Mouse (Mus musculus) R1 (cell line): ENCODE data around the gene Cers2.

ENCODE experiments used
- DNase-seq: peaks from one replicate; pipeline ENCODE4 v3.0.0-alpha.2; 2018; ENCODE audit warnings: low read depth, low spot score

Cers2 gene

DNA sequence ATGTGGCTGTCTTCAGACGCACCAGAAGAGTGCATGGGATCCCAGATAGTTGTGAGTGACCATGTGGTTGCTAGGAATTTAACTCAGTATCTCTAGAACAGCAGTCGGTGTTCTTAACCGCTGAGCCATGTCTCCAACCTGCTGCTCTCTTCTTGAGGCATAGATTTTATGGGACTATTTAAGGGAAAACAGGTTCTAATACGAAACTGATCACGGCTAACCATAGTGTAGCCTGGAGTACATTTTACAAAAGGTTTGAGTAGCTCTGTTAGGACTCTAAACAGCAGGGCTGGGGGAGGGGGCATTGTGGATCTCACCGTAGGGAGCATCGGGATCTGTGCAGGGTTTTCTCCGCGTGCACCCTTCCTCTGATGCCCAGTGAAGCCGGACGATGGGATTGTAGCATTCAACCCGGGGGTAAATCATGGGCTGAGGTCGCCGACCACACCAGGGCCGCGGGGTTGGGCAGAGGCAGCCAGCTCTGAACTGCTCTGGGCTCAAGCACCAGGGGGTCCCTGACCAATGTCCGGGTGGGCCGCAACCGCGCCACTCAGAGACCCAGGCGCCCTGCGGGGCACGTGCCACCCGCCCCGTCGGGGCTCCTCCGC lies at the start of gene Cers2:
Gene Cers2, plus strand, starts transcription at position 306 of the 608 bp plus-strand sequence.
- peak; percentile 57 for DNase-seq

DNA sequence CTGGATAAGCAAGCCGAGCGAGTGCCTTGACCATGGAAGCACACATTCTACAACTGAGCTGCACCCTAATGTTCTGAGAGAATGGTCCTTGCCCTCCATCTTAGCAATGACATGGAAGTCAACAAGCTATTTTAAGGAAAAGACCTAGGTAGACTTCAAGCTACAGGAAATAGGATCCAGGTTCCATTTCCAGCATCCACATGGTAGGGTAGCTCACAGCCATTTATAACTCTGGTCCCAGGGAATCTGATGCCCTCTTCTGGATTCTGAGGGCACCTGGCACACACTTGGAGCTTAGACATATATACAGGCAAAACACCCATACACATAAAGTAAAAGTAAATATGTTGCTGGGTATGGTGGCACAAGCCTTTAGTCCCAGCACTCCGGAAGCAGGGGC lies 48.5 kb upstream of the Cers2 start:
- DNase-seq, result no peak

DNA sequence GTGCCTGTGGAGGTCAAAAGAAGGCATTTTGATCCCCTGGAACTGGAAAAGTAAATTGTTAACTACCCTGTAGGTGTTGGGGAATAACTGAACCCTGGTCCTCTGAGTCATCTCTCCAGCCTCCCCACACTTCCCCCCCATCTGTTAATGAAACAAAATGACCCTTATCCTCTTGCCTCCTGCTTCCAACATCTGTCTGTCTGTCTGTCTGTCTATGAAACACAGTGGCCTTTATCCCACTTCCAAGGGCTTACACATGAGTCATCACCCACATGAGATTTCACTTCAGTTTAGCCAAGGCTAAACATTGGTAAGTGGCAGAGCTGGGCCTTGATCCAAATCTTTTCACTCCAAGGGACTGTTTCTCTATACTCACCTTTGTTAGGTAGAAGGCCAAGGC lies 46.7 kb upstream of the Cers2 start:
- no peak for DNase-seq

DNA sequence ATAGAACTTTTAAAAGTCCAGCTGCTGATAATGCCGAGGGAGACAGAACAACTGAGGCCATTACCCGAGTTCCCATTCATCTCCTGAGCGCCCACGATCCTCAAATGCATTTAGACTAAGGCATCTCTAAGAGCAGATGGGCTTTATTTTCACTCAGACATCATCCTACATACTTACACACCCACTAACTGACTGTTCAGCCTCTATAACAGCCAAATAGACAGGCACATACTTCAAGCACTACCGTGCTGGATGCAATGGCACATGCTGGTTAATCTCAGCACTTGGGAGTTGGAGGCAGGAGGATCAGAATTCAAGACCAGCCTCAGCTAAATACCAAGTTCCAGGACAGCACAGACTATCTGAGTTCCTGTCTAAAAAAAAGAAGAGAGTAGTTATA lies 44.8 kb upstream of the Cers2 start:
- DNase-seq, result no peak

DNA sequence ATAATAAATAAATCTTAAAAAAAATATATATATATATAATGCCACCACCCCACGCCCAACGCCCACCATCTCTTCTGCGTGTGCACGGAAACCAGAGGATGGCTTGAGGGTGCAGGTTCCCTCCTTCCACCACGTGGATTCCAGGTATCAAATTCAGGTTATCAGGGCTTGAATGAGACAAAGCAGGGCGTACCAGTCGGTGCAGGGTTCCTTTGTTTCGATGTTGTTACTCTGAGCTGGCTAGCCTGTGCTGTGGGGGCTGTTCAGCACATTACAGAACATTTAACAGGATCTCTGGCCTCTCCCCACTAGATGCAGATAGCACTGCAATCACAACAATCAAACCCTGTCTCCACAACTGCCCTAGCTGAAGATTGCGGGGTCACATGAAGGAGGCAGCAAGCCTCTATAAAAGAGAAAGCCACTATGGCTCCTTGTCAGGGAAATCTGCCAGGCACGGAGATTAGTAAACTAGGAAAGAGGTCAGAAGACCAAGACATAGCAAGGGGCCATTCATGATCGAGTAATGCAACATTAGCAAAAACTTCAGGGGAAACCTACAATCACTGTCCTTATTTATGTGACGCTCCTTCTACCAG lies 43.7 kb upstream of the Cers2 start:
- DNase-seq, result peak; percentile 97

DNA sequence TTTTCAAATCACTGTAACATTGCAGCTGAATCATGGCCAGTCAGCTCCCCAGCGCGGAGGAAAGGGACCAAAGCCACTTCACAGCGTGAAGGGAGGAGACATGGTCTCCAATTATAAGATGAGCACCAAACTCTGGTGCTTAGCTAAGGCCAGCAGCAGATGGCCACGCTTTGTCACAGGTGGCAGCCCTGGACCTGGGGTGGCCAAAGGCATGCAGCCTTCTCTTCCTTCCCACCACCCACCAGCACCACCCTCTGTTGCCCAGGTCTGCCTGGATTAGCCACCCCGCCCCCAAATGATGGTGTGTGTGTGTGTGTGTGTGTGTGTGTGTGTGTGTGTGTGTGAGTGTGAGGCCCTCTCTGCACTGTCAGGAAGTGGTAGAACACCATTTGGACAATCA lies 41.1 kb upstream of the Cers2 start:
- no peak for DNase-seq

DNA sequence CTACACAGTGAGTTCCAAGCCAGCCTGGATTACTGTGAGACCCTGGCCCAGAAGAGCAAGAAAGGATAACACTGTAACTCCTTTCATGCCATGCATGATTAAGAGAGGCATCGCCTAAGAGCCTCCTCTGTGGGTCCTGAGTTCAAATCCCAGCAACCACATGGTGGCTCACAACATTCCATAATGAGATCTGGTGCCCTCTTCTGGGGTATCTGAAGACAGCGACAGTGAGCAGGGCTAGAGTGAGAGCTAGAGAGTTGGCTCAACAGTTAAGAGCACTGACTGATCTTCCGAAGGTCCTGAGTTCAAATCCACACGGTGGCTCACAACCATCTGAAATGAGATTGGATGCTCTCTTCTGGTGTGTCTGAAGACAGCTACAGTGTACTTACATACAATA lies 40.1 kb upstream of the Cers2 start:
- peak; percentile 34 for DNase-seq

DNA sequence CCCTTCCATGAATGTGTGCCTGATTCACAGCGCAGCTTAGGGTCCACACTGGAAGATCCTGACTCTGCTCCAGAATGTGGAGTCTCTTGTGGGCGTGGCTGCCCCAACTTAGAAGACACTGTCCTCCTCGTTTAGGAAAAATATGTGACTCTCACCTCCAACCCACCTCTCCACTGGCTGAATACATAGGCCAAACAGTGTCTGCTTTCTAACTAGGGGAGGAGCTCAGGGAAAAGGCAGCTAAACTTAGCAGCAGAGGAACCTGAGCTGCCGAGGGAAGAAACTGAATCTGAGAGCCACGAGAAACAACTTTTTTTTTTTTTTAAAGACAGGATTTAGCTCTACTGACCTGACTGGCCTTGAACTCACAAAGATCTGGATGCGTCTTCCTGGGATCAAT lies 39.4 kb upstream of the Cers2 start:
- peak; percentile 32 for DNase-seq

DNA sequence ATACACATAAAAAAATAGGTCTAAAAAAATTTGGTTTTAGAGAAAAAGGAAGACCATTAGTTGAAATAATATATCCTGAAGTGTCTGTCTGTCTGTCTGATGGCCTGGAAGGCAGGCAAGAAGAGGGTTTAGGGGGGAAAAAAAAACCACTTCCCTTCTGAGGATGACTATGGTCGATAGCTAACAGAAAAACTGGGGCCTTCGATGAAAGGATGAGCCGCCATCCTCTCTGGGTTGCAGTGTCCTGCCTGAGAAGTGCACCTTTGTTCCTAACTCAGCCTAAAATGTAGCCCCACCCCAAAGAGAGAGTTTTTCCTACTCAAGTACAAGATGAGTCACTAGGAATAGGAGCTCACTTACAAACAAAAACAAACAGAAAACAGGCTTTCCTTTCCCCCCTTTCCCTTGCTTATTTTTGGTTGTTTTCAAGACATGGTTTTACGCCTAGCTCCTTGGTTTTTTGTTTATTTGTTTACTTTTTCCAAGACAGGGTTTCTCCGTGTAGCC lies 38.1 kb upstream of the Cers2 start:
- DNase-seq, result peak; percentile 50

DNA sequence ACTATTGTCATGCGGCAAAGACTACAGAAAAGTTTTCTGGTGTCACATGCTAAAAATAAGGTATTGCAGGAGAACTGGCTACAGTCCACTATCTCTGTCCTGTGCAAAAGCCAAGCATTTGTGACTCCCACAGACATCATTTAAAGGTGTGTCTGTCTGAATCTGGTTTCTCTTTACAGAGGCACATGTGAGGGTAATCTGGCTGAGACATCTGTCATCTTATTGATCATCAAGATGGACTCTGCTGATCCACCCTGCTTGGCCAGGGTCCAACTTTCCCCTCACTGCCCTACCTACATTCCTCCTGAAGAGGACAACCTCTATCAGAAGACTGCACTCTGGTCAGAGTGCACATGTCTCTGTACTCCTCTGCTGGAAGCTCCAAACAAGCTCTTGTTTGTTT lies 37.4 kb upstream of the Cers2 start:
- DNase-seq, result peak; percentile 72

DNA sequence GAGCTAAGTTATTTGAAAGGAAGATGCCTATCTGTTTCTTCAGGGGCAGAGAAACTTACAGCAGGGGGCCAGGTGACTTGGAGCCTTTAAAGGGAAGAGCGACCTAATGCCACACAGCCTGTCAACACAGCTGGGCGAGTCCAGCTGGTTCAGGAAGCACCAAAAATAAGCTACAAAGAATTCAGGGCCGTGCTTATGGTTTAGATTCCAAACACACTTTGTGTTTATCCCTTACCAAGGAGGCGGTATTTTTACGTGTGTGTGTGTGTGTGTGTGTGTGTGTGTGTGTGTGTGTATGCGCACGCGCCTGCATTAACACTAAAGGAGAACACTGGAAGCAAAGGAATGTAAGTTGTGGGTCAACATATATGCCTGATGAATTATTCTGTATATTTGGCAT lies 33.8 kb upstream of the Cers2 start:
- DNase-seq, result no peak

DNA sequence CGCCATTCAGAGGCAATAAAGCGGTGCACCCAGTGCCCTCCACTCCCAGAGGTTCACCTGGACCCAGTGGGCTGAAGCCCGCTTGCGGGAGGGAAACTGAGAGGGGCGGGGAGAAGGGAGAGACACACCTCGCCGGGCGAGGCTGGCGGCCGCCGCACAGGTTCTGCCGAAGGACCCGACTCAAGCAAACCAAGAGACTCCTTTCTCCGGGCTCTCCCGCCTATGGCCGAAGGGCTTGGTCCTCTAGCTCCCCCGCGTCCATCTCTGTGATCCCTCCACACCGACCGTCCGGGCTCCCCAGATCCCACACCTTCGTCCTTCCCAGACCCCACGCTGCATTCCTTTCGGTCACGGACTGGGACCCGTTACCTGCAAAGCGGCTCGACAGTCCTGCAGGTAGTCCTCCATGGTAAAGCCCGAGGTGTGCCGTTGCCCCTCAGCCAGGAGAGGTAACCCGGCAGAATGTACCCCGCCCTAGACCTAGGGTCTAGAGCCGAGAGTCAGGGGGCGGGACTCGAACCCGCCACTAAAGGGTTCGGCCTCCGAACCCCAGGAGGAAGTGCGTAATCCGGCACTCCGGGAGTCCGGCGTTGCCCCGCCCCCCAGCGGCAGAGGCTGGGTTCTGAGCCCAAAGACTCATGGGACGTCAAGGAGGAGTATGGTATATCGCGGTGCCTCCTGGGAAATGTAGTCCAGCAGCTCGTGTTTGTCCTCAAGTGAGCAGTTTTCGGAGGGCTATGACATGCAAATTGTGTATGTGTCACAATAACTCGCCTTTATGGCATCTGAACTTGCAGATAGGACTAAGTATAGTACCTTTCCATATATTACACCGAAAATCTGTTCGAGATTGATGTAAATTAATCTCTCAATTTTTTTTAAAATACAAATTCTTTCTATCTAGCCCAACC lies 33.1 kb upstream of the Cers2 start, which contains the start of the genes Mindy1 and Prune1:
Gene Mindy1, plus strand, starts transcription at position 130 of the 911 bp plus-strand sequence.
Gene Prune1, minus strand, starts transcription at position 861 of the 911 bp plus-strand sequence.
- peak; percentile 98 for DNase-seq

DNA sequence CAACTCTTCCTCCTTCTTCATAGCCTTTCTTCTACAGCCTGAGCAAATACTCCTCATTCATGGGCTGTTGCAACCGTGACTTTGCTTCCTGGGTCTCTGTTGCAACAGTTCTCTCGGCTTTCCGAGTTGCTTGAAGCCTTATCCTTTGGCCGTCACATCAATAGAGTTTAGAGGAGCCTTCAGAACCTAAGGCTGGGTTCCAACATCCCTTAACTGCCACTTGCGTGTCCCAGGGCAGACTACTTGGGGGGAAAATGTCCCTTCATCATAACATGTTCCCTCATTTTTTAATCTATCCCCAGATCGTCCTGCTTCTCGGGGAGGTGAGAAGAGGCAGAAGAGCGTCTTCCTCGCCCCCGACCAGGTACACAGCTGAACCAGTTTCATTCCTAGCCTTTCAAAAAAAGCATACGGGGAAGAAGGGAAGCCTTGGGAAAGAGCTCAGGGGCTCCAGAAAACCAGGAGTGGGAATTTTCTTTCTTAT lies 32.2 kb upstream of the Cers2 start:
- DNase-seq, result no peak

DNA sequence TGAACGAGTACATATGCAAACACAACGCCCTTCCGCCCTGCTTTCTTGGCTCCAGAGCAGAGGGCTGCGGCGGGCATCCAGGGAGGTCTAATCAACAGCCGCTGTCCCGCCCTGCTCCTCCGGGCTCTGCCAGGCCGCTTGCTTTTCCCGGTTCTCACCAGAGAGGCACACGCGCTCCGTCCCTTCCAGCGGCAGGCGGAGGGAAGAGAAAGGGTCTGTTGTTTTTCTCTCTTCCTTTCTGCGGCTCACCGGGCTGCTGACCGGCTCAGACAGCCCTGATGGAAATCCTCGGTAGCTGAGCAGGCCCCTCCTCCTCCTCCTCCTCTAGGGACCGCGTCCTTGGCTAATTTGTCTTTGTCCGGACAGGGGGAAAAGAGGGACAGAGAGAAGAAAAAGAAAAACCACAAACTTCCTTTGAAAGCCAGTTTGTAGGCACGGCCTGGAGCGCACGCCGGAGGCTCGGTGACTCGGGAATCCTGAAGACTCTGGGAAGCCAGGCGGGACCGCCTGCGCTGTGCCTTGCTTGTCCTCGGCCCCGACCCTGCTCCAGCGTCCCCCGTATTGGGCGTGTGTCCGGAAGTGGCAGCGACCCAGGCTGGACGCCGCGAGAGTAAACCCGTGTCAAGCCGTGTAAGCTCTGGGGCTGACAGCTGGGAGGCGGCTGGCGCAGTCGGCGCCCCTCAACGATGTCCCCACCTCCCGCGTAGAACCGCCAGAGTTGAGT lies 31.6 kb upstream of the Cers2 start:
- peak; percentile 89 for DNase-seq

DNA sequence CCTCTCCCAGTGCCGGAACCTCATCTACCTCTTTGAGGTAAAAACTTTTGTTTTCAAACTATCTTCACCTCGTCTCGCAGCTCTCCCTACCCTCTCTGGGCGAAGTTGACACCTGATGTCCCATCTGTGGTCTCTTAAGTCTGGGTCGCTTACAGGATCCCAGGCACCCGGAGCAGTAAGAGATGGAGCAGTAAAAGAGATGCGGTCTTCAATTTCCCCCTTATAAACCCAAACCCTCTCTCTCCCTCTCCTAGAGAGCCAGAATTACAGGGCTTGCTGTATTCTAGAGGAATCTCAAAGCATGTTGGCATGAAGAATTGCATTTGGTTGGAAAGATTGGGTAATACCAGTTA lies 31.0 kb upstream of the Cers2 start:
- DNase-seq, result no peak

DNA sequence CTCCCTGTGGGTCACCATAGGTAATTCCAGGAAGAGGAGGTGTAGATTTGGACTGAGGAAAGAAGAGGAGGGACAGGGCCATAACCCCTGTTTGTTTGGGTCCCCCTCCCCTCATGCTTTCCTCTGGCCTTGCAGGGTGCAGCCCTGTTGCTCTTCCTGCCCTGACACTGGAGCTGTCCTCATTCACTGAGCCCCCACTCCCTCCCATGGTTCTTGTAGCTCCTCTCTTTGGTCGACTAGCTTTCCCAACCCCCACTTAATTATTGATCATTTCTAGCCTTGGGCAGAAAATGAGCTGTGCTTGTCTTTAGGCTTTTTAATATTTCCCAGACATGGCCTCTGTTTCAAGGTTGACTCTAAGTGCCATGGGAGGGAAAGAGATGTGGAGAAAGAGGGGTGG lies 30.5 kb upstream of the Cers2 start:
- no peak for DNase-seq

DNA sequence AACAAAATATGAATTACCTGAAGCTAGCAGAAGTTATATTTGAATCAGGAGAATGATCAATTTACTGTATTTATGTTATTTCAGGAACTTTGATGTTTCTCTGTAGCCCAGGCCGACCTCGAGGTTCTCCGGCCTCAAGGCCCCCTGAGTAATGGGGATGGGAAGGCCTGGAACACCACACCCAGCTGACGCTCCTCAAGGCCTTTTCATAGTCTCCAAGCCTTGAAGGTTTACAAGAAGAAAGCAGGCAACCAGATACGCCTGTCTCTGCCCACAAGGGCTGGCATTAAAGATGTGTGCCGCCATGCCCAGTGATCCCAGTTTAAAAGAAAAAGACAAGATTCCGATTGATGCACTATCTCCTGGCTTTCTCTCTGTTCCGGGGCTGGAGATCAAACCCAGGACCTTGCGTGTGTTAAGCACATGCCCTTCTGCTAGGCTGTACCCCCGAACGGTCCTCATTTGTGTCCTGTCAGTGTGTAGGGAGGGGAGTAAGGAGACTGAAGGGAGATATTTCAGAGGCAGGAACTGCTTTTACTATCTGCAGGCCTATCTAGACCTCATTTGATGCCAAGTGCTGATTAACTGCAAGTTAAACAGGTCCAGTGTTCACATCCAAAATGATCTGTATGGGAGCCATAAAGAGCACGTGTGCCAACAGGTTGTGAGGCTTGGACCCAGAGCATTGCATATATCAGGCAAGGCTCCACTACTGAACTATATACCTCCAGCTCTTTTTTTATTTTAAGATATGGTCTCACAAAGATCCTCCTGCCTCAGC lies 29.9 kb upstream of the Cers2 start:
- no peak for DNase-seq

DNA sequence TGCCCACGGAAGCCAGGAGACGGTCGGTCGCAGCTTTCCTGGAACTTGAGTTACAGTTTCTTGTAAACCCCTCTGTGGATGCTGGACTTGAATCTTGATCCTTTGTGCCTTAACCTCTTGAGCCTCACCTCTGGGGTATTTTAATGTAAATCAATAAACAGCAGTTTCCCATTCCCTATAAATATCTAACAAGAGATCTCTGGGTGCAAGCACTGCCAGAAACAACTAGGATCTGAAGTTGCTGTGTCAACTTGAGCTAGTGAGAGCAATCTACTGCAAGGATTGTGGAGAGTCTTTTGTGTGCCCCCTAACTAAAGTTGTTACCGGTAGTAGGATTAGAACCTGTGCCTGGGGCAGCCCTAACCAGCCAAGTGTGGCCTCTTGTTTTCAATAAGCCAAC lies 29.2 kb upstream of the Cers2 start:
- DNase-seq, result no peak

DNA sequence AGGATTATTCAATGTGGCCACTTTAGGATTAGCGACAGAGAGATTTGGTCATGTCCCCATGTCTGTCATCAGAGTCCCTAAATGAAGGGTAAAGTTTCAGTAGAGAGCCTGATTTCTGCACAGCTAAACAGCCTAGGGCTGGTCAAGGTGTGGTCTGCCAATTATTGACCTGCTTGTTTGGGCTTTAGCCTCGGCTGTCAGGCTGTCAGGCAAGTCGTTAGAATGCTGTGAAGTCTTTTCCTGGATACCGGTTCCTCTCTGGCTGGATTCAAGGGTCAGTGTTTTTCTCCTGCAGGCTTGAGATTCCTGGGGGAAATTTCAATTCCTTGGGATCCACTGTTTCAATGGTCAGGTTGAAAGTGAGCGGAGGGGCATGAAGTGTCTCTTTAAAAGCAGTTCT lies 28.6 kb upstream of the Cers2 start:
- no peak for DNase-seq

DNA sequence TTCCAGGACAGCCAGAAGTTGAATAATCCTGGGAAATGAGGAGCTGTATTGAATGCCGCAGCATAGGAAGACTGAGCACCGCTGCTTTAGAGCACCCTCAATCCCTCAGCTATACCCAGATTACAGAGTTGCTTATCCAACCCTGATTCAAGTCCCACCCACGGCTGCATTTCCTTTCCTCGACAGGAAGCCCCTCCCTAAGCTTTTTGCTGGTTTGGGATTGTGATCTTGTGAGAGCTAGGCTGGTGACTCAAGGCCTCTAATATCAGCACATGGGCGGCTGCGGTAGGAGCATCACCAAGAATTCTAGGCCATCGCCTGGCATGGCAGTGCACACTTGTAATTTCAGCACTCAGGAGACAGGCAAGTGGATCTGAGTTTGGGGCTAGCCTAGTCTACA lies 28.1 kb upstream of the Cers2 start:
- DNase-seq, result peak; percentile 88

DNA sequence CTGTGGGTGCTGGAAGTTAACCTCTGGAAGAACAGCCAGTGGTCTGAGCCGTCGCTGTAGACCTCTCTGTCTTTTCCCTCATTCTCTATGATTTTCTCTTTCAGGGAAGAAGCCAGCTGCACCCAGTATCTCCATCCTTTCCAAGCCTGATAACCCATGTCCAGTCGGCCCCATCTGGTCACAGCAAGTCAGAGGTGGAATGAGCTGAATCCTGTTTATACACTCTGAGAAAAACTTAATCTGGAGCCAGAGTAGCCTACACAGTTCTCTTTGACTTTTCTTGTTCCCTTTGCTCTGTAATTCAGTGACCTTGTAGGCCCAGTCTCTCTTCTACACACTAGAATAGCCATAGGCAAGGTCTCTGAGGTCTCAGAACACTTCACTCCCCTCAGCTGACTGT lies 27.1 kb upstream of the Cers2 start:
- DNase-seq, result no peak
